ENCODE assay signal across 8 mouse cellular contexts in genomic region chr9:108347540-108348289, GRCm38 (mm10). TPM values are rescaled to one million over a fixed set of nuclear protein-coding genes. Genes with fewer than 3 reads are reported as not detected.
A peak's percentile ranks its signal among the peaks of the same experiment; 100 is the strongest.
DNase-seq lines count a peak whose midpoint lies in the region; ATAC-seq and TF ChIP-seq lines count a peak whose summit lies in the region.

Usp4 (plus strand) TSS chr9:108347853.

- H3K27me3 ChIP-seq in ES-Bruce4 (ENCODE audit: control insufficient read depth, insufficient read depth, low read length, poor library complexity, severe bottlenecking) = no peaks in the 10 kb centered on the region
- H3K27me3 ChIP-seq in forebrain, embryonic 13.5 days = no peaks in the 10 kb centered on the region
- H3K27me3 ChIP-seq in heart, postnatal 0 days (ENCODE audit: control insufficient read depth, insufficient read depth, low read length) = no peaks in the 10 kb centered on the region
- H3K27me3 ChIP-seq in liver, embryonic 15.5 days = no peaks in the 10 kb centered on the region
- H3K27me3 ChIP-seq in neural tube, embryonic 11.5 days (ENCODE audit: control insufficient read depth, insufficient read depth, low read length) = no peaks in the 10 kb centered on the region
- no peaks in the 10 kb centered on the region for H3K27me3 ChIP-seq in stomach, embryonic 16.5 days (ENCODE audit: control insufficient read depth, insufficient read depth, low read length)

- ATAC-seq in cerebellum, adult (ENCODE audit: insufficient number of reproducible peaks, low FRiP score, low TSS enrichment) = peak; percentile 86
- ATAC-seq in forebrain, embryonic 13.5 days = peak; percentile 96
- ATAC-seq in heart, postnatal 0 days (ENCODE audit: insufficient read depth, low read depth) = peak; percentile 95
- ATAC-seq in liver, embryonic 15.5 days (ENCODE audit: insufficient read depth) = peak; percentile 91
- peak; percentile 94 for ATAC-seq in neural tube, embryonic 11.5 days (ENCODE audit: insufficient read depth, low FRiP score, low TSS enrichment)
- ATAC-seq in stomach, embryonic 16.5 days (ENCODE audit: insufficient read depth, low FRiP score) = peak; percentile 94

- peak within 1 kb of the TSS; percentile 1 for H3K27ac ChIP-seq in ES-Bruce4 (ENCODE audit: insufficient read depth, low read length)
- H3K27ac ChIP-seq in forebrain, embryonic 13.5 days = peak within 1 kb of the TSS; percentile 92
- peak within 1 kb of the TSS; percentile 95 for H3K27ac ChIP-seq in heart, postnatal 0 days (ENCODE audit: low read depth)
- peak within 1 kb of the TSS; percentile 99 for H3K27ac ChIP-seq in liver, embryonic 15.5 days (replicated peaks)
- H3K27ac ChIP-seq in neural tube, embryonic 11.5 days (ENCODE audit: low read depth, low read length) = peak within 1 kb of the TSS; percentile 95
- H3K27ac ChIP-seq in stomach, embryonic 16.5 days (ENCODE audit: low read length) = peak within 1 kb of the TSS; percentile 97

- no peak for TF ChIP-seq CTCF in ES-Bruce4 (IDR thresholded peaks at IDR 0.05; ENCODE audit: low read depth, low read length)
- TF ChIP-seq CTCF in heart, postnatal 0 days (IDR thresholded peaks at IDR 0.05; ENCODE audit: low read depth) = no peak

- no peaks in the 10 kb centered on the region for H3K4me1 ChIP-seq in ES-Bruce4 (ENCODE audit: control insufficient read depth, insufficient read depth, low read length)
- peaks cover 29% of the 10 kb centered on the region for H3K4me1 ChIP-seq in forebrain, embryonic 13.5 days
- peaks cover 10% of the 10 kb centered on the region for H3K4me1 ChIP-seq in heart, postnatal 0 days (ENCODE audit: control insufficient read depth, insufficient read depth)
- peaks cover 65% of the 10 kb centered on the region for H3K4me1 ChIP-seq in liver, embryonic 15.5 days (replicated peaks)
- H3K4me1 ChIP-seq in neural tube, embryonic 11.5 days (ENCODE audit: control insufficient read depth, insufficient read depth, low read length) = peaks cover 2% of the 10 kb centered on the region; the same call in 1 of the 2 replicates
- peaks cover 20% of the 10 kb centered on the region for H3K4me1 ChIP-seq in stomach, embryonic 16.5 days (ENCODE audit: control insufficient read depth, insufficient read depth, low read length)

- TF ChIP-seq EP300 in ES-Bruce4 (IDR thresholded peaks at IDR 0.05; ENCODE audit: insufficient read depth, low read depth, low read length) = no peak
- TF ChIP-seq EP300 in heart, postnatal 0 days (IDR thresholded peaks at IDR 0.05; ENCODE audit: low read depth) = peak; percentile 66; the same call in 1 of the 2 replicates

- peak; percentile 33 for TF ChIP-seq POLR2A in ES-Bruce4 (IDR thresholded peaks at IDR 0.05; ENCODE audit: insufficient read depth, low read length)

- peak within 1 kb of the TSS; percentile 68 for H3K9ac ChIP-seq in ES-Bruce4 (ENCODE audit: low read depth, poor library complexity, severe bottlenecking)
- H3K9ac ChIP-seq in forebrain, embryonic 13.5 days = peak within 1 kb of the TSS; percentile 94
- peak within 1 kb of the TSS; percentile 79 for H3K9ac ChIP-seq in heart, postnatal 0 days (replicated peaks; ENCODE audit: low read depth, low read length)
- H3K9ac ChIP-seq in liver, embryonic 15.5 days = peak within 1 kb of the TSS; percentile 96
- peak within 1 kb of the TSS; percentile 87 for H3K9ac ChIP-seq in neural tube, embryonic 11.5 days (ENCODE audit: low read length)
- peak within 1 kb of the TSS; percentile 95 for H3K9ac ChIP-seq in stomach, embryonic 16.5 days (ENCODE audit: low read length)

- peaks cover 8% of the 10 kb centered on the region for H3K36me3 ChIP-seq in ES-Bruce4 (ENCODE audit: control insufficient read depth, insufficient read depth, low read length, poor library complexity, severe bottlenecking)
- H3K36me3 ChIP-seq in forebrain, embryonic 13.5 days (ENCODE audit: poor library complexity, severe bottlenecking) = peaks cover 31% of the 10 kb centered on the region
- peaks cover 21% of the 10 kb centered on the region for H3K36me3 ChIP-seq in heart, postnatal 0 days (replicated peaks; ENCODE audit: control insufficient read depth, insufficient read depth, low read length)
- H3K36me3 ChIP-seq in liver, embryonic 15.5 days (replicated peaks) = peaks cover 30% of the 10 kb centered on the region
- peaks cover 15% of the 10 kb centered on the region for H3K36me3 ChIP-seq in neural tube, embryonic 11.5 days (ENCODE audit: control insufficient read depth, insufficient read depth, low read length)
- peaks cover 10% of the 10 kb centered on the region; the same call in 1 of the 2 replicates for H3K36me3 ChIP-seq in stomach, embryonic 16.5 days (ENCODE audit: control insufficient read depth, insufficient read depth, low read length)

- H3K4me2 ChIP-seq in forebrain, embryonic 13.5 days = peak within 1 kb of the TSS; percentile 81
- H3K4me2 ChIP-seq in heart, postnatal 0 days (ENCODE audit: low read depth, low read length) = peak within 1 kb of the TSS; percentile 83
- H3K4me2 ChIP-seq in liver, embryonic 15.5 days = peak within 1 kb of the TSS; percentile 77
- H3K4me2 ChIP-seq in neural tube, embryonic 11.5 days (ENCODE audit: low read depth) = peak within 1 kb of the TSS; percentile 75
- peak within 1 kb of the TSS; percentile 64 for H3K4me2 ChIP-seq in stomach, embryonic 16.5 days (ENCODE audit: low read depth, low read length)

- DNase-seq in heart, postnatal 0 days (ENCODE audit: low spot score) = peak; percentile 88
- peak; percentile 92 to 96 for DNase-seq in kidney, postnatal 4 days
- peak; percentile 95 for DNase-seq in neural tube, embryonic 11.5 days (ENCODE audit: low spot score)

- WGBS in forebrain, embryonic 13.5 days = 0% methylated on average over 72 of the region's 75 CpGs
- WGBS in heart, postnatal 0 days = 1% methylated on average over 60 of the region's 75 CpGs
- under 1% methylated on average over 75 of the region's 75 CpGs for WGBS in liver, embryonic 15.5 days (ENCODE audit: insufficient replicate concordance)
- under 1% methylated on average over 71 of the region's 75 CpGs for WGBS in neural tube, embryonic 11.5 days
- WGBS in stomach, embryonic 16.5 days = under 1% methylated on average over 75 of the region's 75 CpGs

- peak within 1 kb of the TSS; percentile 94 for H3K4me3 ChIP-seq in ES-Bruce4 (ENCODE audit: low read depth, low read length)
- peak within 1 kb of the TSS; percentile 95 for H3K4me3 ChIP-seq in forebrain, embryonic 13.5 days
- peak within 1 kb of the TSS; percentile 83 for H3K4me3 ChIP-seq in heart, postnatal 0 days (ENCODE audit: low read depth, low read length)
- H3K4me3 ChIP-seq in liver, embryonic 15.5 days (replicated peaks) = peak within 1 kb of the TSS; percentile 97
- H3K4me3 ChIP-seq in neural tube, embryonic 11.5 days (ENCODE audit: low read depth, low read length) = peak within 1 kb of the TSS; percentile 62
- peak within 1 kb of the TSS; percentile 96 for H3K4me3 ChIP-seq in stomach, embryonic 16.5 days (replicated peaks; ENCODE audit: low read length)

- no peaks in the 10 kb centered on the region for H3K9me3 ChIP-seq in ES-Bruce4 (replicated peaks; ENCODE audit: control insufficient read depth, insufficient read depth, low read length, poor library complexity, severe bottlenecking)
- no peaks in the 10 kb centered on the region for H3K9me3 ChIP-seq in forebrain, embryonic 13.5 days (replicated peaks)
- no peaks in the 10 kb centered on the region for H3K9me3 ChIP-seq in heart, postnatal 0 days (replicated peaks; ENCODE audit: control insufficient read depth, low read length)
- no peaks in the 10 kb centered on the region for H3K9me3 ChIP-seq in liver, embryonic 15.5 days (replicated peaks)
- no peaks in the 10 kb centered on the region for H3K9me3 ChIP-seq in neural tube, embryonic 11.5 days (ENCODE audit: control insufficient read depth, low read length)
- H3K9me3 ChIP-seq in stomach, embryonic 16.5 days (replicated peaks; ENCODE audit: control insufficient read depth, low read length) = no peaks in the 10 kb centered on the region

RNA-seq across cellular contexts. Expression of gene Usp4, which starts in this region (rescaled TPM):
- polyA plus RNA-seq in ES-Bruce4 (2011; ENCODE audit: insufficient read depth, insufficient read length, low read depth, missing spikeins) = 69.5 and 69.9 TPM in 2 replicates
- polyA plus RNA-seq in forebrain, embryonic 13.5 days (2015; fragmentation: Nextera tagmentation; extraction: Ambion mirVana) = 132 and 142 TPM in 2 replicates
- total RNA-seq in heart, postnatal 0 days (2014; rRNA removed; ENCODE audit: low replicate concordance) = 71.1 and 76.8 TPM in 2 replicates
- polyA plus RNA-seq in heart, postnatal 0 days (2015; fragmentation: Nextera tagmentation; extraction: Ambion mirVana) = 54.9 and 60.6 TPM in 2 replicates
- polyA plus RNA-seq in liver, embryonic 15.5 days (2015; fragmentation: Nextera tagmentation; extraction: Ambion mirVana) = 65.1 and 76.5 TPM in 2 replicates
- 141 and 145 TPM in 2 replicates for polyA plus RNA-seq in neural tube, embryonic 11.5 days (2014; fragmentation: Nextera tagmentation; extraction: Ambion mirVana)
- 92.7 and 113 TPM in 2 replicates for polyA plus RNA-seq in stomach, embryonic 16.5 days (2015; fragmentation: Nextera tagmentation; extraction: Ambion mirVana)

Comparison
In these comparisons a context has a peak if more than half of its experiments do, and no peak if none do; other contexts are left out.
1. Peak in every context shown above with its lines: DNase-seq, ATAC-seq, H3K4me3 ChIP-seq and H3K27ac ChIP-seq.
2. H3K27ac ChIP-seq: peak in every context shown above with its lines; median percentile 99 in liver, embryonic 15.5 days; 97 in stomach, embryonic 16.5 days; 95 in heart, postnatal 0 days; 95 in neural tube, embryonic 11.5 days; 92 in forebrain, embryonic 13.5 days; 1 in ES-Bruce4.